Mouse (Mus musculus): ENCODE measurements around the gene Msl1. TPM values are rescaled to one million over a fixed set of nuclear protein-coding genes. Genes with fewer than 3 reads are reported as not detected.

Gene Msl1
- polyA plus RNA-seq, 1 experiment from 2014 or later: 28.0 TPM

- no peaks in the 10 kb centered on the region for H3K9me3 ChIP-seq (ENCODE audit: control insufficient read depth, low read length)
- H3K36me3 ChIP-seq (ENCODE audit: control insufficient read depth, insufficient read depth, low read length): no peaks in the 10 kb centered on the region; the same call in 1 of the 2 replicates
- 31% methylated on average over 9 of the region's 9 CpGs for WGBS
- peak; percentile 65 for DNase-seq (ENCODE audit: low spot score)
- ATAC-seq (ENCODE audit: low FRiP score): peak; percentile 59
- peak overlapping the region; percentile 5; the same call in 1 of the 2 replicates for H3K9ac ChIP-seq (ENCODE audit: low read depth, low read length)
- no peaks in the 10 kb centered on the region for H3K27me3 ChIP-seq (ENCODE audit: control insufficient read depth, insufficient read depth, low read length)
- peaks cover 8% of the 10 kb centered on the region for H3K4me1 ChIP-seq (replicated peaks; ENCODE audit: control insufficient read depth, insufficient read depth, low read length)
- 0 out of 2 replicates have a peak overlapping the region, but pooled peaks have one; percentile 11 for H3K27ac ChIP-seq (ENCODE audit: low read depth, low read length)
- no peak overlapping the region for H3K4me3 ChIP-seq (ENCODE audit: low read depth, low read length)
- H3K4me2 ChIP-seq (replicated peaks; ENCODE audit: low read depth, low read length): no peak overlapping the region; the same call in 1 of the 2 replicates
Observed at GRCm38 (mm10) chr11:98767276-98767675, 28.0 kb upstream of the Msl1 start.

GRCm38 (mm10) chr11:98767713-98768112 is 27.6 kb upstream of the Msl1 start:
- H3K36me3 ChIP-seq (ENCODE audit: control insufficient read depth, insufficient read depth, low read length): no peaks in the 10 kb centered on the region; the same call in 1 of the 2 replicates
- H3K9ac ChIP-seq (ENCODE audit: low read depth, low read length): no peak overlapping the region
- peaks cover 8% of the 10 kb centered on the region for H3K4me1 ChIP-seq (replicated peaks; ENCODE audit: control insufficient read depth, insufficient read depth, low read length)
- DNase-seq (ENCODE audit: low spot score): no peak
- H3K9me3 ChIP-seq (ENCODE audit: control insufficient read depth, low read length): no peaks in the 10 kb centered on the region
- H3K27ac ChIP-seq (ENCODE audit: low read depth, low read length): peak overlapping the region; percentile 67; the same call in 1 of the 2 replicates
- H3K4me3 ChIP-seq (ENCODE audit: low read depth, low read length): no peak overlapping the region
- WGBS: 18% methylated on average over 4 of the region's 4 CpGs
- peak; percentile 33; the same call in 1 of the 2 replicates for ATAC-seq (ENCODE audit: low FRiP score)
- peak overlapping the region; percentile 25; the same call in 1 of the 2 replicates for H3K4me2 ChIP-seq (replicated peaks; ENCODE audit: low read depth, low read length)
- H3K27me3 ChIP-seq (ENCODE audit: control insufficient read depth, insufficient read depth, low read length): no peaks in the 10 kb centered on the region

GRCm38 (mm10) chr11:98768127-98769006 is 26.9 kb upstream of the Msl1 start:
- H3K27me3 ChIP-seq (ENCODE audit: control insufficient read depth, insufficient read depth, low read length): no peaks in the 10 kb centered on the region
- ATAC-seq (ENCODE audit: low FRiP score) (no peak), DNase-seq (ENCODE audit: low spot score) (peak; percentile 44)
- no peaks in the 10 kb centered on the region; the same call in 1 of the 2 replicates for H3K36me3 ChIP-seq (ENCODE audit: control insufficient read depth, insufficient read depth, low read length)
- H3K27ac ChIP-seq (ENCODE audit: low read depth, low read length): peak overlapping the region; percentile 67
- H3K9ac ChIP-seq (ENCODE audit: low read depth, low read length): peak overlapping the region; percentile 28; the same call in 1 of the 2 replicates
- no peaks in the 10 kb centered on the region for H3K9me3 ChIP-seq (ENCODE audit: control insufficient read depth, low read length)
- H3K4me2 ChIP-seq (replicated peaks; ENCODE audit: low read depth, low read length): peak overlapping the region; percentile 25
- peaks cover 8% of the 10 kb centered on the region for H3K4me1 ChIP-seq (replicated peaks; ENCODE audit: control insufficient read depth, insufficient read depth, low read length)
- WGBS: 28% methylated on average over 33 of the region's 39 CpGs
- peak overlapping the region; percentile 2; the same call in 1 of the 2 replicates for H3K4me3 ChIP-seq (ENCODE audit: low read depth, low read length)

- WGBS: 88% methylated on average over 25 of the region's 25 CpGs
- Histone ChIP-seq H3K9ac (ENCODE audit: low read depth, low read length) (no peak overlapping the region), H3K4me3 (ENCODE audit: low read depth, low read length) (no peak overlapping the region), H3K36me3 (ENCODE audit: control insufficient read depth, insufficient read depth, low read length) (no peaks in the 10 kb centered on the region; the same call in 1 of the 2 replicates), H3K27ac (ENCODE audit: low read depth, low read length) (0 out of 2 replicates have a peak overlapping the region, but pooled peaks have one; percentile 67), H3K4me2 (replicated peaks; ENCODE audit: low read depth, low read length) (no peak overlapping the region), H3K9me3 (ENCODE audit: control insufficient read depth, low read length) (no peaks in the 10 kb centered on the region), H3K27me3 (ENCODE audit: control insufficient read depth, insufficient read depth, low read length) (no peaks in the 10 kb centered on the region), H3K4me1 (replicated peaks; ENCODE audit: control insufficient read depth, insufficient read depth, low read length) (peaks cover 11% of the 10 kb centered on the region)
- ATAC-seq (ENCODE audit: low FRiP score) (no peak), DNase-seq (ENCODE audit: low spot score) (no peak)
Observed at GRCm38 (mm10) chr11:98769007-98769954, 26.0 kb upstream of the Msl1 start.

GRCm38 (mm10) chr11:98770096-98770975 is 25.0 kb upstream of the Msl1 start:
- Histone ChIP-seq H3K4me2 (replicated peaks; ENCODE audit: low read depth, low read length) (no peak overlapping the region), H3K4me3 (ENCODE audit: low read depth, low read length) (no peak overlapping the region), H3K4me1 (replicated peaks; ENCODE audit: control insufficient read depth, insufficient read depth, low read length) (peaks cover 19% of the 10 kb centered on the region), H3K9ac (ENCODE audit: low read depth, low read length) (no peak overlapping the region), H3K27me3 (ENCODE audit: control insufficient read depth, insufficient read depth, low read length) (no peaks in the 10 kb centered on the region), H3K9me3 (ENCODE audit: control insufficient read depth, low read length) (no peaks in the 10 kb centered on the region), H3K27ac (ENCODE audit: low read depth, low read length) (no peak overlapping the region), H3K36me3 (ENCODE audit: control insufficient read depth, insufficient read depth, low read length) (no peaks in the 10 kb centered on the region)
- 95% methylated on average over 26 of the region's 26 CpGs for WGBS
- DNase-seq (ENCODE audit: low spot score): no peak
- no peak for ATAC-seq (ENCODE audit: low FRiP score)

GRCm38 (mm10) chr11:98771131-98771530 is 24.2 kb upstream of the Msl1 start:
- no peaks in the 10 kb centered on the region for H3K36me3 ChIP-seq (ENCODE audit: control insufficient read depth, insufficient read depth, low read length)

GRCm38 (mm10) chr11:98771844-98772525 is 23.3 kb upstream of the Msl1 start:
- Histone ChIP-seq H3K27ac (ENCODE audit: low read depth, low read length) (no peak overlapping the region), H3K4me2 (replicated peaks; ENCODE audit: low read depth, low read length) (no peak overlapping the region), H3K36me3 (ENCODE audit: control insufficient read depth, insufficient read depth, low read length) (no peaks in the 10 kb centered on the region), H3K27me3 (ENCODE audit: control insufficient read depth, insufficient read depth, low read length) (no peaks in the 10 kb centered on the region), H3K4me1 (replicated peaks; ENCODE audit: control insufficient read depth, insufficient read depth, low read length) (peaks cover 19% of the 10 kb centered on the region), H3K9me3 (ENCODE audit: control insufficient read depth, low read length) (no peaks in the 10 kb centered on the region), H3K9ac (ENCODE audit: low read depth, low read length) (no peak overlapping the region), H3K4me3 (ENCODE audit: low read depth, low read length) (no peak overlapping the region)
- ATAC-seq (ENCODE audit: low FRiP score) (no peak), DNase-seq (ENCODE audit: low spot score) (no peak)
- WGBS: 93% methylated on average over 11 of the region's 11 CpGs

More at GRCm38 (mm10) chr11:98771131-98771530, 24.2 kb upstream of the Msl1 start:
- WGBS: 93% methylated on average over 18 of the region's 18 CpGs
- Histone ChIP-seq H3K4me1 (replicated peaks; ENCODE audit: control insufficient read depth, insufficient read depth, low read length) (peaks cover 19% of the 10 kb centered on the region), H3K9me3 (ENCODE audit: control insufficient read depth, low read length) (no peaks in the 10 kb centered on the region), H3K9ac (ENCODE audit: low read depth, low read length) (no peak overlapping the region), H3K27ac (ENCODE audit: low read depth, low read length) (no peak overlapping the region), H3K27me3 (ENCODE audit: control insufficient read depth, insufficient read depth, low read length) (no peaks in the 10 kb centered on the region), H3K4me2 (replicated peaks; ENCODE audit: low read depth, low read length) (no peak overlapping the region), H3K4me3 (ENCODE audit: low read depth, low read length) (no peak overlapping the region)
- DNase-seq (ENCODE audit: low spot score) (no peak), ATAC-seq (ENCODE audit: low FRiP score) (no peak)

Data from hindbrain, embryonic 11.5 days (tissue).